Mouse (Mus musculus) midbrain, embryonic 16.5 days (tissue): ENCODE measurements around the gene Mmp9. TPM values are rescaled to one million over a fixed set of nuclear protein-coding genes. Genes with fewer than 3 reads are reported as not detected.

Experiments
- ATAC-seq: fragments of 200-750 bp; cut with Nextera tagmentation; 2 replicates; pipeline ENCODE4 v1.8.0; 2017; ENCODE audit warnings: moderate TSS enrichment
- H3K27ac ChIP-seq: fragments of 300-500 bp; sonication (generic); 2 replicates; pipeline ENCODE4 v1.5.1; 2014; ENCODE audit warnings: mild to moderate bottlenecking, low read length, mixed read lengths
- H3K27me3 ChIP-seq: fragments of 300-500 bp; sonication (generic); 2 replicates; pipeline ENCODE4 v1.6.1; 2014; ENCODE audit warnings: low read depth, low read length, mixed read lengths; ENCODE audit not compliant: control insufficient read depth, insufficient read depth
- H3K36me3 ChIP-seq: fragments of 300-500 bp; sonication (generic); 2 replicates; pipeline ENCODE4 v1.6.1; 2014; ENCODE audit warnings: mild to moderate bottlenecking, low read length, moderate library complexity, mixed read lengths; ENCODE audit not compliant: control insufficient read depth, insufficient read depth
- H3K4me1 ChIP-seq: fragments of 300-500 bp; sonication (generic); 2 replicates; pipeline ENCODE4 v1.6.1; 2014; ENCODE audit warnings: mild to moderate bottlenecking, low read length, mixed read lengths; ENCODE audit not compliant: control insufficient read depth, insufficient read depth
- H3K4me2 ChIP-seq: fragments of 300-500 bp; sonication (generic); 2 replicates; pipeline ENCODE4 v1.6.1; 2014; ENCODE audit warnings: mild to moderate bottlenecking, low read length, mixed read lengths
- H3K4me3 ChIP-seq: fragments of 300-500 bp; sonication (generic); 2 replicates; pipeline ENCODE4 v1.5.1; 2014; ENCODE audit warnings: low read depth, mild to moderate bottlenecking, low read length, moderate library complexity, mixed read lengths
- H3K9ac ChIP-seq: fragments of 300-500 bp; sonication (generic); 2 replicates; pipeline ENCODE4 v1.6.1; 2014; ENCODE audit warnings: low read depth, low read length, mixed read lengths
- H3K9me3 ChIP-seq: fragments of 300-500 bp; sonication (generic); replicated peaks from 2 replicates; pipeline ENCODE4 v1.6.1; 2014; ENCODE audit warnings: mild to moderate bottlenecking, low read length, mixed read lengths; ENCODE audit not compliant: control insufficient read depth, poor library complexity, severe bottlenecking
- WGBS: fragments of 180-500 bp; shearing (Covaris S2); extraction: QIAGEN DNeasy Blood & Tissue Kit; methylation state at CpG from one replicate; pipeline ENCODE4 v1.1.7; 2014; 5-methylcytosine and 5-hydroxymethylcytosine counted together
- polyA plus RNA-seq: library from polyadenylated mRNA; unstranded; fragments of >200 nt; fragmentation: Nextera tagmentation; extraction: Ambion mirVana; gene quantifications from 2 replicates; pipeline ENCODE4 v1.2.1, GENCODE M21; 2015

Gene Mmp9
- polyA plus RNA-seq, 1 experiment from 2014 or later = 26.7 TPM

GRCm38 (mm10) chr2:164956195-164956594 is 15.6 kb downstream of the Mmp9 start:
- Histone ChIP-seq H3K9ac (no peak overlapping the region), H3K9me3 (no peaks in the 10 kb centered on the region; the same call in 1 of the 2 replicates), H3K36me3 (no peaks in the 10 kb centered on the region), H3K4me3 (no peak overlapping the region), H3K27ac (no peak overlapping the region), H3K27me3 (peaks cover 4% of the 10 kb centered on the region), H3K4me1 (peaks cover 11% of the 10 kb centered on the region; the same call in 1 of the 2 replicates), H3K4me2 (no peak overlapping the region)
- 73% methylated on average over 5 of the region's 5 CpGs for WGBS
- ATAC-seq = no peak

- Histone ChIP-seq H3K9ac (no peak overlapping the region), H3K4me2 (no peak overlapping the region), H3K36me3 (no peaks in the 10 kb centered on the region), H3K27ac (no peak overlapping the region), H3K9me3 (no peaks in the 10 kb centered on the region; the same call in 1 of the 2 replicates), H3K4me3 (no peak overlapping the region), H3K4me1 (peaks cover 19% of the 10 kb centered on the region), H3K27me3 (no peaks in the 10 kb centered on the region)
- 63% methylated on average over 9 of the region's 9 CpGs for WGBS
- no peak for ATAC-seq
These were observed 17.2 kb downstream of the Mmp9 start for GRCm38 (mm10) chr2:164957548-164958315.

- Histone ChIP-seq H3K27ac (peak within 1 kb of the TSS; percentile 74), H3K4me1 (peaks cover 40% of the 10 kb centered on the region), H3K4me2 (peak within 1 kb of the TSS; percentile 55), H3K4me3 (peak within 1 kb of the TSS; percentile 58), H3K27me3 (no peaks in the 10 kb centered on the region), H3K9me3 (no peaks in the 10 kb centered on the region; the same call in 1 of the 2 replicates), H3K9ac (peak within 1 kb of the TSS; percentile 64), H3K36me3 (no peaks in the 10 kb centered on the region)
- ATAC-seq = peak; percentile 43
- WGBS = 3% methylated on average over 31 of the region's 54 CpGs
These were observed 20.3 kb downstream of the Mmp9 start, which contains the start of gene Slc12a5 for GRCm38 (mm10) chr2:164960716-164961441. Gene Slc12a5 (plus strand): TSS chr2:164960802.

- no peaks in the 10 kb centered on the region for H3K27me3 ChIP-seq
- ATAC-seq = no peak
- peak overlapping the region; percentile 55 for H3K4me2 ChIP-seq
- H3K27ac ChIP-seq = peak overlapping the region; percentile 74
- H3K4me3 ChIP-seq = peak overlapping the region; percentile 58
- no peaks in the 10 kb centered on the region for H3K36me3 ChIP-seq
- peaks cover 44% of the 10 kb centered on the region for H3K4me1 ChIP-seq
- 7% methylated on average over 17 of the region's 17 CpGs for WGBS
- H3K9ac ChIP-seq = peak overlapping the region; percentile 64
- no peaks in the 10 kb centered on the region for H3K9me3 ChIP-seq
These were observed 21.1 kb downstream of the Mmp9 start for GRCm38 (mm10) chr2:164961506-164962182.

GRCm38 (mm10) chr2:164962183-164962580 is 21.6 kb downstream of the Mmp9 start:
- 46% methylated on average over 7 of the region's 7 CpGs for WGBS
- H3K9ac ChIP-seq = no peak overlapping the region
- H3K4me3 ChIP-seq = peak overlapping the region; percentile 58; the same call in 1 of the 2 replicates
- no peak overlapping the region for H3K27ac ChIP-seq
- peak overlapping the region; percentile 55 for H3K4me2 ChIP-seq
- 0 out of 2 replicates have a peak, but pooled peaks cover 3% of the 10 kb centered on the region for H3K27me3 ChIP-seq
- H3K4me1 ChIP-seq = peaks cover 50% of the 10 kb centered on the region
- no peaks in the 10 kb centered on the region for H3K9me3 ChIP-seq
- H3K36me3 ChIP-seq = no peaks in the 10 kb centered on the region
- no peak for ATAC-seq

GRCm38 (mm10) chr2:164964242-164964894 is 23.8 kb downstream of the Mmp9 start:
- H3K4me1 ChIP-seq = peaks cover 58% of the 10 kb centered on the region
- WGBS = 4% methylated on average over 9 of the region's 9 CpGs
- H3K4me3 ChIP-seq = peak overlapping the region; percentile 25
- H3K27ac ChIP-seq = peak overlapping the region; percentile 95
- H3K9me3 ChIP-seq = no peaks in the 10 kb centered on the region
- peak overlapping the region; percentile 33 for H3K9ac ChIP-seq
- peak; percentile 70 for ATAC-seq
- no peaks in the 10 kb centered on the region for H3K36me3 ChIP-seq
- peak overlapping the region; percentile 56 for H3K4me2 ChIP-seq
- H3K27me3 ChIP-seq = 0 out of 2 replicates have a peak, but pooled peaks cover 3% of the 10 kb centered on the region

GRCm38 (mm10) chr2:164964981-164965380 is 24.4 kb downstream of the Mmp9 start:
- peak overlapping the region; percentile 56 for H3K4me2 ChIP-seq
- no peak for ATAC-seq
- H3K9me3 ChIP-seq = no peaks in the 10 kb centered on the region
- WGBS = 95% methylated on average over 1 of the region's 1 CpGs
- H3K27ac ChIP-seq = peak overlapping the region; percentile 95
- peak overlapping the region; percentile 25; the same call in 1 of the 2 replicates for H3K4me3 ChIP-seq
- H3K4me1 ChIP-seq = peaks cover 64% of the 10 kb centered on the region
- no peaks in the 10 kb centered on the region for H3K36me3 ChIP-seq
- no peak overlapping the region; the same call in 1 of the 2 replicates for H3K9ac ChIP-seq
- 0 out of 2 replicates have a peak, but pooled peaks cover 3% of the 10 kb centered on the region for H3K27me3 ChIP-seq

GRCm38 (mm10) chr2:164966381-164966780 is 25.8 kb downstream of the Mmp9 start:
- Histone ChIP-seq H3K27ac (no peak overlapping the region), H3K4me3 (no peak overlapping the region), H3K9me3 (no peaks in the 10 kb centered on the region), H3K36me3 (no peaks in the 10 kb centered on the region), H3K4me1 (peaks cover 75% of the 10 kb centered on the region), H3K4me2 (no peak overlapping the region), H3K9ac (no peak overlapping the region), H3K27me3 (0 out of 2 replicates have a peak, but pooled peaks cover 3% of the 10 kb centered on the region)
- ATAC-seq = no peak
- 31% methylated on average over 8 of the region's 8 CpGs for WGBS
